Mouse (Mus musculus): ENCODE data around the gene Pkd1. TPM values are rescaled to one million over a fixed set of nuclear protein-coding genes. Genes with fewer than 3 reads are reported as not detected.

Gene Pkd1
- polyA plus RNA-seq (2014; fragmentation: Nextera tagmentation; extraction: Ambion mirVana): 27.3 and 35.9 TPM in 2 replicates

DNA sequence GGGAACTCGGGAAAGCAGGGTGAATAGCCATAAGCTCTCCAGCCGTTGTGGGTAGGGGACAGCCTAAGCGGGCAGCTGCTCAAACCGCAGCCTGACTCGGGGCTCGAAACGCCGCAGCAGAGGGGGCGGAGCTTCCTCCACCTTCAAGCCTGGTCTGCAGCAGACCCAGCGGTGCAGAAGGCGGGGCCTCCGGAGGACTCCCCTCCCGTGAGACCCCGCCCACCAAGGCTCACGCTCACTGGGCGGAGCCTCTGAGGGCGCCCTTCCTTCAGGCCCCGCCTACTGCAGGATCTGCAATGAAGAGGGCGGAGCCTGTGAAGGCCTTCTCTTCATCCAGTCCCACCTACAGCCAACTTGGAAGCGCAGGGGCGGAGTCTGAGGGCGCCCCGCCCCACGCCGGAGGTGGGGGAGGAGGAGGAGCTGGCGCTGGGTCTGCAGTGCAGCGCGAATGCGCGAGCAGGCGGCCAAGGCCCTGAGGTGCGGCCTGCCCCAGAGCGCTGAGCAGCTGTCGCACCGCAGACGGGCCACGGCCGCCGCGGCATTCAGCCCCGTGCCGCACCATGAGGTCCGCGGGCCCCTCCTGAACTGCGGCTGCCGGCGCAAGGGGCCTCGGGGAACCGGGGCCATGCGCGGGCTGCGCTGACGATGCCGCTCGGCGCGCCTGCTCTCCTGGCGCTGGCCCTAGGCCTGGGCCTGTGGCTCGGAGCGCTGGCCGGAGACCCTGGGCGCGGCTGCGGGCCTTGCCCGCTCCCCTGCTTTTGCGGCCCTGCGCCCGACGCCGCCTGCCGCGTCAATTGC, at the start of gene Pkd1:
Gene Pkd1 (plus strand): TSS at position 217 of the 798 bp plus-strand sequence.
- Histone ChIP-seq H3K4me1 (ENCODE audit: control insufficient read depth, insufficient read depth, low read length) (peaks cover 22% of the 10 kb centered on the region; the same call in 1 of the 2 replicates), H3K27ac (ENCODE audit: low read length) (peak within 1 kb of the TSS; percentile 96), H3K9me3 (ENCODE audit: control insufficient read depth, low read depth, low read length) (no peaks in the 10 kb centered on the region), H3K4me2 (replicated peaks; ENCODE audit: low read depth, low read length) (peak within 1 kb of the TSS; percentile 75), H3K4me3 (ENCODE audit: low read depth, low read length) (peak within 1 kb of the TSS; percentile 90), H3K9ac (replicated peaks; ENCODE audit: low read depth, low read length) (peak within 1 kb of the TSS; percentile 93), H3K27me3 (ENCODE audit: control insufficient read depth, insufficient read depth, low read length) (no peaks in the 10 kb centered on the region), H3K36me3 (ENCODE audit: control insufficient read depth, insufficient read depth, low read length) (no peaks in the 10 kb centered on the region)
- ATAC-seq (ENCODE audit: insufficient number of reproducible peaks, insufficient read depth, low FRiP score, low read depth): peak; percentile 94
- WGBS: under 1% methylated on average over 72 of the region's 72 CpGs

DNA sequence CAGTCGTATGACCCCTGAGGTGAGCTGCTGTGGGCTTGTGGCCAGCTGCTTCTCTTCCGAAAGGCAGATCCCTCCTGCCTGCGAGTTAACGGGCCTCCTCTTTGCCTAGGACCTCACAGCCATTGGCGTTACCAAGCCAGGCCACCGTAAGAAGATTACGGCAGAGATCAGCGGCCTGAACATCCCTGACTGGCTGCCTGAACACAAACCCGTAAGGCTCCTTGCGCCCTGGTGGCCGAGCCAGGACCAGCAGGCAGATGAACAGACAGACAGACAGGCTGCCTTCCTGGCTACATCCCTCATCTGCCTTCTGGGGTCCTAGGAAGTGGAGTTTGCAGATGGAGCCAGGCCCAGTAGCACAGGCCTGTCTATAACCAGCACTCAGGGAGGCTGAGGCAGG, 47.4 kb upstream of the Pkd1 start:
- Histone ChIP-seq H3K4me1 (ENCODE audit: control insufficient read depth, insufficient read depth, low read length) (0 out of 2 replicates have a peak, but pooled peaks cover 3% of the 10 kb centered on the region), H3K27me3 (ENCODE audit: control insufficient read depth, insufficient read depth, low read length) (no peaks in the 10 kb centered on the region), H3K36me3 (ENCODE audit: control insufficient read depth, insufficient read depth, low read length) (no peaks in the 10 kb centered on the region; the same call in 1 of the 2 replicates), H3K27ac (ENCODE audit: low read length) (no peak overlapping the region), H3K4me2 (replicated peaks; ENCODE audit: low read depth, low read length) (no peak overlapping the region), H3K9ac (replicated peaks; ENCODE audit: low read depth, low read length) (no peak overlapping the region), H3K9me3 (ENCODE audit: control insufficient read depth, low read depth, low read length) (no peaks in the 10 kb centered on the region), H3K4me3 (ENCODE audit: low read depth, low read length) (no peak overlapping the region)
- WGBS: 40% methylated on average over 11 of the region's 11 CpGs
- no peak for ATAC-seq (ENCODE audit: insufficient number of reproducible peaks, insufficient read depth, low FRiP score, low read depth)

DNA sequence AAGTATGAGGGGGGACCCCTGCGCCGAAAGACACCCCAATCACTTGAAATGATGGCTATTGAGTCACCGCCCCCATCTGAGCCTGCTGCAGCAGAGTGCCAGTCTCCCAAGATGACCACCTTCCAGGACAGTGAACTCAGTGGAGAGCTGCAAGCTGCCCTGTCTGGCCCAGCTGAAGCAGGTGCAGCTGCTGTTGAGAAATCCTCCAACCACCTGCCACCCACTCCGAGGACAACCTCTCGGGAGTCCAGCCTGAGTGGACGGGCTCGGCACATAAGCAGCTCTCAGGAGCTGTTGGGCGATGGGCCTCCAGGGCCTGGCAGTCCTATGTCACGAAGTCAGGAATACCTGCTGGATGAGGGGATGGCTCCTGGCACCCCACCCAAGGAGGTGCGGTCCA, 45.5 kb upstream of the Pkd1 start:
- Histone ChIP-seq H3K9me3 (ENCODE audit: control insufficient read depth, low read depth, low read length) (no peaks in the 10 kb centered on the region), H3K36me3 (ENCODE audit: control insufficient read depth, insufficient read depth, low read length) (peaks cover 14% of the 10 kb centered on the region), H3K4me2 (replicated peaks; ENCODE audit: low read depth, low read length) (no peak overlapping the region), H3K4me1 (ENCODE audit: control insufficient read depth, insufficient read depth, low read length) (0 out of 2 replicates have a peak, but pooled peaks cover 4% of the 10 kb centered on the region), H3K27me3 (ENCODE audit: control insufficient read depth, insufficient read depth, low read length) (no peaks in the 10 kb centered on the region), H3K9ac (replicated peaks; ENCODE audit: low read depth, low read length) (no peak overlapping the region), H3K4me3 (ENCODE audit: low read depth, low read length) (no peak overlapping the region), H3K27ac (ENCODE audit: low read length) (no peak overlapping the region)
- ATAC-seq (ENCODE audit: insufficient number of reproducible peaks, insufficient read depth, low FRiP score, low read depth): no peak
- WGBS: 95% methylated on average over 10 of the region's 10 CpGs

DNA sequence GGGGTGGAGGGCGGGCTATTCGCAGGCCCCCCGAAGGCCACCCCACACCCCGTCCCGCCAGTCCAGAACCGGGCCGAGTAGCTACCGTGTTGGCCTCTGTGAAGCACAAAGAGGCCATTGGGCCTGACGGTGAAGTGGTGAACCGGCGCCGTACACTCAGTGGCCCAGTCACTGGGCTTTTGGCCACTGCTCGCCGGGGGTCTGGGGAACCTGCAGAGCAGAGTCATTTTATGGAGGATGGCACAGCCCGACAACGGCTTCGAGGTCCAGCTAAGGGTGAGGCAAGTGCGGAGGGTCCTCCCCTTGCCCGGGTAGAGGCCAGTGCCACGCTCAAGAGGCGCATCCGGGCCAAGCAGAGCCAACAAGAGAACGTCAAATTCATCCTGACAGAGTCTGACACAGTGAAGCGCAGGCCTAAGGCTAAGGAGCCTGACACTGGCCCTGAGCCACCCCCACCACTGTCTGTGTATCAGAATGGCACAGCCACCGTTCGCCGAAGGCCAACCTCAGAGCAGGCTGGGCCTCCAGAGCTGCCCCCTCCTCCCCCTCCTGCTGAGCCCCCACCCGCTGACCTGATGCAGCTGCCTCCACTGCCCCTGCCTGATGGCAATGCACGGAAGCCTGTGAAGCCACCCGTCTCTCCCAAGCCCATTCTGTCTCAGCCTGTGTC, 44.2 kb upstream of the Pkd1 start:
- Histone ChIP-seq H3K36me3 (ENCODE audit: control insufficient read depth, insufficient read depth, low read length) (peaks cover 27% of the 10 kb centered on the region), H3K27ac (ENCODE audit: low read length) (no peak overlapping the region), H3K4me2 (replicated peaks; ENCODE audit: low read depth, low read length) (no peak overlapping the region), H3K9ac (replicated peaks; ENCODE audit: low read depth, low read length) (no peak overlapping the region), H3K27me3 (ENCODE audit: control insufficient read depth, insufficient read depth, low read length) (no peaks in the 10 kb centered on the region), H3K4me3 (ENCODE audit: low read depth, low read length) (no peak overlapping the region), H3K4me1 (ENCODE audit: control insufficient read depth, insufficient read depth, low read length) (0 out of 2 replicates have a peak, but pooled peaks cover 4% of the 10 kb centered on the region), H3K9me3 (ENCODE audit: control insufficient read depth, low read depth, low read length) (no peaks in the 10 kb centered on the region)
- WGBS: 91% methylated on average over 30 of the region's 30 CpGs
- ATAC-seq (ENCODE audit: insufficient number of reproducible peaks, insufficient read depth, low FRiP score, low read depth): no peak

DNA sequence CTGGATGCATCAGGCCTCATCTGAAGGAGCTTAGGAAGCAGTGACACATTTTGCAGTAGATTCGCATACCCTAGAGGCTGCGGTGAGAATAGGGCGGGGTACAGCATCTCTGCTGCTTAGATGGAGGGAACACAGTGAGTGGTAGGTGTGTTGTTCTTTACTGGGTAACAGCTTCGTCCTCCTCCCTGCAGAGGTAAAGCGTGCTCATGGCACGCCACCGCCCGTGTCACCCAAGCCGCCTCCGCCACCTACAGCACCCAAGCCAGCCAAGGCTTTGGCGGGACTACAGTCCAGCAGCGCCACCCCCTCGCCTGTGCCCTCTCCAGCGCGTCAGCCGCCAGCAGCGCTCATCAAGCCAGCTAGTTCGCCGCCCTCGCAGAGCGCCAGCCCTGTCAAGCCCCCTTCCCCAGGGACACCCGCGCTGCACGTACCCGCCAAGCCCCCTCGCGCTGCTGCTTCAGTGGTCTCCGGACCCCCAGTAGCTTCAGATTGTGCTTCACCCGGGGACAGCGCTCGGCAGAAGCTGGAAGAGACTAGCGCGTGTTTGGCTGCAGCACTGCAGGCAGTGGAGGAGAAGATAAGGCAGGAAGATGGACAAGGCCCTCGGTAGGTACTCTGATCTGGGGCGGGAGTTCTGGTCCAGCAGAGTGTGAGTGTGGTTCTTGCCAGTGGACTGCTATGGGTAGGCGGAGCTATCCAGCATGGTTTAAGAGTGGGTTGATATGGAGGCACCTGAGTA, 43.1 kb upstream of the Pkd1 start:
- Histone ChIP-seq H3K9ac (replicated peaks; ENCODE audit: low read depth, low read length) (no peak overlapping the region), H3K4me3 (ENCODE audit: low read depth, low read length) (no peak overlapping the region), H3K27me3 (ENCODE audit: control insufficient read depth, insufficient read depth, low read length) (no peaks in the 10 kb centered on the region), H3K36me3 (ENCODE audit: control insufficient read depth, insufficient read depth, low read length) (peaks cover 38% of the 10 kb centered on the region), H3K4me2 (replicated peaks; ENCODE audit: low read depth, low read length) (no peak overlapping the region; the same call in 1 of the 2 replicates), H3K9me3 (ENCODE audit: control insufficient read depth, low read depth, low read length) (no peaks in the 10 kb centered on the region), H3K4me1 (ENCODE audit: control insufficient read depth, insufficient read depth, low read length) (0 out of 2 replicates have a peak, but pooled peaks cover 4% of the 10 kb centered on the region), H3K27ac (ENCODE audit: low read length) (no peak overlapping the region)
- no peak for ATAC-seq (ENCODE audit: insufficient number of reproducible peaks, insufficient read depth, low FRiP score, low read depth)
- 27% methylated on average over 36 of the region's 36 CpGs for WGBS

DNA sequence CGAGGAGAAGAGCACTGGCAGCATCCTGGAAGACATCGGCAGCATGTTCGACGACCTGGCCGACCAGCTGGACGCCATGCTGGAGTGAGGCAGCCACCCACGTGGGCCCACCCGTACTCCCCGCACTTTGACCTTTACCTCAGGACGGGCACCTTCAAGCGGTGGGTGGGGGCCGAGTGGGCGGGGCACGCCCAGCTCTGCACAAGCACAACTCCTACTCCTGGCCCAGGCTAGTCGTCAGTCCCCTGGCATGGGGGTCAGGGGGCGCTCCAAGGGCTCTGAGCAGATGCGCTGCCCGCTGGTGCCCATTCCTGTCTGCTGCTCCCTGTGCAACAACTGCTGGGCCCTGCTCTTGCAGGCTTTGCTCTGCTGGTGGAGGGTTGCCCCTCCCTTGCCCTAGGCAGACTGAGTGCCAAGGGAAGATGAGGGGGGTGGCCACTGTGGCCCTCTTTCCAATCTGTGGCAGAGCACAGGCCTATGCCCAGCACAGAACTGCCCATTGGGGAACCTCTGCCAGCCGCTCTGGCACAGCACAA, 42.4 kb upstream of the Pkd1 start:
- no peaks in the 10 kb centered on the region for H3K9me3 ChIP-seq (ENCODE audit: control insufficient read depth, low read depth, low read length)
- ATAC-seq (ENCODE audit: insufficient number of reproducible peaks, insufficient read depth, low FRiP score, low read depth): no peak
- H3K4me2 ChIP-seq (replicated peaks; ENCODE audit: low read depth, low read length): no peak overlapping the region
- H3K27ac ChIP-seq (ENCODE audit: low read length): no peak overlapping the region
- no peaks in the 10 kb centered on the region for H3K27me3 ChIP-seq (ENCODE audit: control insufficient read depth, insufficient read depth, low read length)
- 46% methylated on average over 19 of the region's 19 CpGs for WGBS
- H3K9ac ChIP-seq (replicated peaks; ENCODE audit: low read depth, low read length): no peak overlapping the region
- 0 out of 2 replicates have a peak, but pooled peaks cover 4% of the 10 kb centered on the region for H3K4me1 ChIP-seq (ENCODE audit: control insufficient read depth, insufficient read depth, low read length)
- peaks cover 45% of the 10 kb centered on the region for H3K36me3 ChIP-seq (ENCODE audit: control insufficient read depth, insufficient read depth, low read length)
- H3K4me3 ChIP-seq (ENCODE audit: low read depth, low read length): no peak overlapping the region

DNA sequence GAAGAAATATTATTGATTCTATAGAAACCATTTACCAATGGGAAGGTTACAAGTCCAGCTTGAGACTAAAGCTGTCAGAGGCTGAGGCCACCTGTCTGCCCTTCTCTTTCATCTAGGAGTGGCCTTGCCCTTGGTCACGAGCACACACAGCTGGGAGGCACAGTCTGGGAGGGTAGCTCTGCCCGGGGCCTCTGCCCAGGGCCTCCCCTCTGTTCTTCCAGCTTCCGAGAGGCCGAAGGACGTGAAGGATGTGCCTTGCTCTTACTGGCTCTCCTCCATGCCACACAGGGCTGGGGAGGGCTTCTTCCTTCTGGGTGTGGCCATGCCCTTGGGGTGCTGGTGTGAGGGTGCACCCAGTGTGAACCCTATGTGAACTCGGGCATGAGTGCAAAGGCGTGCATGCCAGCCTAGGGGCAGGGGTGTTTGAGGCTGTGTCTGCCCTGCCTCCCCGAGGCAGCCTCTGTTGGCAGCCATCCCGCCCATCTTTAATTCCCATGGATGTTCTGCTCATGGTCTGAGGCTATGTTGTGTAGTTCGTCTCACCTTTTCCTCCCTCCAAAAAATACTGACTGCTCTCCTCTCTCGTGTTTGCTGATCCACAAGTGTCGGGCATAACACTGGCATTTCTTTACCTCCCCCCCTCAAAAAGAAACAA, 41.7 kb upstream of the Pkd1 start:
- 79% methylated on average over 12 of the region's 12 CpGs for WGBS
- no peaks in the 10 kb centered on the region for H3K9me3 ChIP-seq (ENCODE audit: control insufficient read depth, low read depth, low read length)
- H3K4me3 ChIP-seq (ENCODE audit: low read depth, low read length): no peak overlapping the region
- no peak overlapping the region for H3K4me2 ChIP-seq (replicated peaks; ENCODE audit: low read depth, low read length)
- H3K27me3 ChIP-seq (ENCODE audit: control insufficient read depth, insufficient read depth, low read length): no peaks in the 10 kb centered on the region
- 0 out of 2 replicates have a peak, but pooled peaks cover 4% of the 10 kb centered on the region for H3K4me1 ChIP-seq (ENCODE audit: control insufficient read depth, insufficient read depth, low read length)
- ATAC-seq (ENCODE audit: insufficient number of reproducible peaks, insufficient read depth, low FRiP score, low read depth): no peak
- H3K9ac ChIP-seq (replicated peaks; ENCODE audit: low read depth, low read length): no peak overlapping the region
- peaks cover 49% of the 10 kb centered on the region for H3K36me3 ChIP-seq (ENCODE audit: control insufficient read depth, insufficient read depth, low read length)
- H3K27ac ChIP-seq (ENCODE audit: low read length): no peak overlapping the region
